ENCODE assay signal across 20 mouse cellular contexts in genomic region chr11:4499456-4499855, GRCm38 (mm10). TPM values are rescaled to one million over a fixed set of nuclear protein-coding genes. Genes with fewer than 3 reads are reported as not detected.
"Had no signal": no experiment of that assay in that cellular context is flagged by ENCODE, and none has a peak within 500 bp of the region (broad histone marks: within the 10 kb centered on the region; RNA-seq: fewer than 3 reads in every experiment).

No protein-coding gene starts in this region.

- H3K4me3 ChIP-seq: layer of hippocampus, adult 2 months; limb, embryonic 10.5 days; limb, embryonic 13.5 days; liver, embryonic 12.5 days; liver, embryonic 15.5 days; lung, embryonic 15.5 days had no signal

- H3K27me3 ChIP-seq: limb, embryonic 13.5 days; liver, embryonic 12.5 days; liver, embryonic 15.5 days; lung, embryonic 15.5 days had no signal

- H3K27ac ChIP-seq: layer of hippocampus, adult 2 months; limb, embryonic 10.5 days; limb, embryonic 13.5 days; liver, embryonic 12.5 days; liver, embryonic 15.5 days; lung, embryonic 15.5 days had no signal

- DNase-seq: layer of hippocampus, adult 9-11 months; liver; lung, adult 18-20 months; midbrain, embryonic 14.5 days; right cerebral cortex, postnatal 25 days; thymus, adult 18-20 months; thymus, postnatal 36 days had no signal

- H3K4me1 ChIP-seq: limb, embryonic 10.5 days; limb, embryonic 13.5 days; liver, embryonic 15.5 days; lung, embryonic 15.5 days had no signal

- H3K9me3 ChIP-seq: limb, embryonic 10.5 days; limb, embryonic 13.5 days; liver, embryonic 12.5 days; liver, embryonic 15.5 days; lung, embryonic 15.5 days had no signal

- H3K9ac ChIP-seq: limb, embryonic 13.5 days; liver, embryonic 12.5 days; liver, embryonic 15.5 days; lung, embryonic 15.5 days had no signal

- H3K4me2 ChIP-seq: limb, embryonic 13.5 days; liver, embryonic 12.5 days; liver, embryonic 15.5 days; lung, embryonic 15.5 days; midbrain, embryonic 11.5 days had no signal

- ATAC-seq: inflammation-experienced regulatory T-cells, adult 6 months; intestine, embryonic 16.5 days; liver, embryonic 12.5 days had no signal

RNA-seq across cellular contexts. Expression of gene Hormad2, which starts 58.6 kb away (rescaled TPM):
- total RNA-seq: layer of hippocampus, adult 2 months; left cerebral cortex, adult 18-20 months; left cerebral cortex, postnatal 25 days; midbrain, postnatal 0 days had no signal
- polyA plus RNA-seq: neural tube, embryonic 14.5 days had no signal
